Mouse (Mus musculus) yolk sac, embryonic 10.5 days (tissue): ENCODE results near the gene Pikfyve.
A peak's percentile ranks its signal among the peaks of the same experiment; 100 is the strongest.
"Not testable (repeated sequence)": the region's sequence is repeated elsewhere in the genome, so short reads cannot be mapped to it uniquely, and the experiment has no call there.

ENCODE experiments used
- DNase-seq: peaks from one replicate; pipeline ENCODE4 v3.0.0-alpha.2; 2017; ENCODE audit warnings: low spot score

Pikfyve gene

DNA sequence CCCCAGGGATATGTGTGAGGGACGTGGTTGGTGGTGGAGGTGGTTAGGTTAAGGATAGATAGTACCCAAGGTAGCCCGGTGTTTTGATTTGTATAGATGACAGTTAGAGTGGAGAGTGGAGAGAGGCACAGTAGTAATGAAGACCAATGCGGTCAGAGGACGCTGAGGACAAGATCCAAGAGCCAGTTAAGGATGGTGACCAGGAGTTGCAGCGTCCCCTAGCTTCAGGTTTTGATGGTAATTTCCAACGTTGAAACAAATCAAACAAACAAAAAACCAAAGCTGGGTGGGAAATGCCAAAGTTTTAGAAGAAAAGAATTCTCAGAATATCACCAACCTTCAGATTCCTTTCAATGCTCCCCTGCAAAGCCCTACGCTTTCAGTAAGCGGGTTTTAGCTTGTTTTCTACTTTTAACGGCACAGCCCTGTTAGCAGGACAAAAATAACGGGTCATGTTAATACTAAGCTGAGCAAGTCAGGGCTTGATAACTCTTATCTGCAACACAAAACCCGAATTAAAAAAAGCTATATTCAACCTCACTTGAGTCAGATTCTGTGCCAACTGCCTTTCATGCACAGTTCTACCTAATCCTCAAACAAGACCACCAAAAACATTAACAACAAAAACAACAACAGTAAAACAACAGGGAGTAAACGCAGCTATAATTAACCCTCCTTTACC lies 818 bp upstream of the Pikfyve start:
- no peak for DNase-seq

DNA sequence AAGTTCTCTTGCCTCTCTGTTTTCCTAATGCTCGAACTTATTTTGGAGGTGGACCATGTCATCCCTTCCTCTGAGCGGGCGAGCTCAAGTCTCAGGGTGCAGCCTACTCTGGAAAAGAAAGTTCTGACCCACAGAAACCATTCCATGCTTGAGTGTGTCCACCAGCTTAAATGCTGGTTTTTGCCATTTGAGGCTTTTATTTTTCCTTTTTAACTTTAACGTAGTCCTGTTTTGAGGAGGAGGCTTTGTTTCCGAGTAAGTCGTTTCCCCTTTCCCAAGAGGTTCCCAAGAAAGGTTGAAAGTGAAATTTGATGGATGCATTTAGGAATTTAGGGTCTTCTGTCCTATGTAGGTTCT lies 569 bp downstream of the Pikfyve start:
- DNase-seq: no peak

DNA sequence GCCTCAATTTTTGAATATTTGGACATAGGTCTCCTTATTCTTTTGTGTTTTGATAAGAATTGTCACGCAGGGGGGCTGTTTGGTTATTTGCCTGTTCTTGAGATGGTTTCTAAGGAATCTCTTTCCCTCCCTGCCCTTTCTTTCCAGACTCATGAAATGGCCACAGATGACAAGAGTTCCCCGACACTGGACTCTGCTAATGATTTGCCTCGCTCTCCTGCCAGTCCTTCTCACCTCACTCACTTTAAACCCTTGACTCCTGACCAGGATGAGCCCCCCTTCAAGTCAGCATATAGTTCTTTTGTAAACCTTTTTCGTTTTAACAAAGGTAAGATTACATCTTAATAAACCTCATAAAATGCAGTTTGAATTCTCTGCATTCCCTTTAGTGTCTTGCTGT lies 3.7 kb downstream of the Pikfyve start:
- DNase-seq: no peak

DNA sequence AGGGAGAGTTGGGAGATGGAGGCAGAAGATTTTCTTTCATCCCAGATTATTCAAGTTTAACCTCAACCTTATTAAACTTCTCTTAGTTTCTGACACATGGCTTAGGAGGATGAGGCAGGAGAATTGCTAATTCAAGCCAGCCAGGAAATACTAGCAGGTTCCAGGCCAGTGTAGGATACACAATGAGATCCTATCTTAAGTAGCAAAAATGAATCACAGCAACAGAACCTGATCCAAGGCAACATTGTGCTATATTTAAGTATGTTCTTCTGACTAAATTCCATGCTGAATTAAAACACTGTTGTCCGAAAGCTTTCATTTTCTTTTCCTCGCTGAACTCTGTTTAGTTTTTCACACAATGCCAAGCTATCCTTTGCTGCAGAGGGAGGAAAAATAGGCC lies 6.7 kb downstream of the Pikfyve start:
- no peak for DNase-seq

DNA sequence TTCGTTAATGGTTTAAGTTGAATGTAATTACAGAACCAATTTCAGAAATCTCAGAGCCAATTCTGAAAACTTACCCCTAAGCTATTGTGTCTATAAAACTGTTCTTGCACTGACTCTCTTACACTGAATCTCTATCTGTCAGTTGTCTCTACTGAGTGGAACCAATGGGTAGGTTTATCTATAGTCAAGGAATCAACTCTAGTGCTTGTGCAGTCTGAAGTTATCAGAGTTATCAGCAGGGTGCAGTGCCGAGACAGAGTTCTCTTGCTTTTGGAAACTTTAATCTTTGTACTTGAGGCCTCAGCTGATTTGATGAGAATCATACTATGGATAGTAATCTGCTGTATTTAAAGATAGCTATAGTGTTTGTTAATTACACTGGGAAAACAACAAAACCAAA lies 11.9 kb downstream of the Pikfyve start:
- DNase-seq: no peak

DNA sequence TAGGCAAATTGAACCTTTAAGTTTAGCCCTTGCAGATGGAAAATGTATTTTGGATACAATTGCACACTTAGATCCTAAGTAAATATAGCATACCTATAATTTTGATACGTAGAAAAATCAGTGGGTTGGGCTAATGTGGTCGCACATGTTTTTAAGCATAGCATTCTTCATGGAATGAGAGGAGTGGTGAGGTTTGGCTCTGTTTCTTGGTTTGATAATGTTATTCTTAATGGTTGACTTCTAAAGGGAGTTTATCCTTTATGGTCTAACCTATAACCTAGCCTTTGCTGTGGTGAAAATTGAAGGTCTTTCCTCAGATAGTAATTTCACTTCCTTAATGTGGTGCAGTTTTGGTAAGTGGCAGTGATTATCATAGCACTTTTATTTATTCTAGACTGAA lies 12.4 kb downstream of the Pikfyve start:
- DNase-seq: no peak

DNA sequence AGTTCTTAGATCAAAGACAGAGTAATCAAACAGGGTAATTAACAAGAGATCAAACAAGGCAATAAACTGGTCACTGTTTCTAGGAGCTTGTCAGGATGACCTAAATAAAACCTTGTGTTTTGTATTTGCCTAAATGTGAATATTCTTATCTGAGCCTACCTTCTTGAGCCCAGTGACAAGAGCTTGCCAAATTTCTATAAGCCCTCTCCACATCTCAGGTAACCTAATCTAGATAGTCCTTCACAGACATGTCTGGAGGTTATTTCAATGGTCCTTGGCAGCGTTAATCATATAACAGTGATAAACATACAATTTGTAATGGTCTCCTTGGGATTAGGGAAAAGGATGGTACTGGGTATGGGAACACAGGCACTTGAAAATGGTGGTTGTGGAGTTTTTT lies 17.8 kb downstream of the Pikfyve start:
- no peak for DNase-seq

DNA sequence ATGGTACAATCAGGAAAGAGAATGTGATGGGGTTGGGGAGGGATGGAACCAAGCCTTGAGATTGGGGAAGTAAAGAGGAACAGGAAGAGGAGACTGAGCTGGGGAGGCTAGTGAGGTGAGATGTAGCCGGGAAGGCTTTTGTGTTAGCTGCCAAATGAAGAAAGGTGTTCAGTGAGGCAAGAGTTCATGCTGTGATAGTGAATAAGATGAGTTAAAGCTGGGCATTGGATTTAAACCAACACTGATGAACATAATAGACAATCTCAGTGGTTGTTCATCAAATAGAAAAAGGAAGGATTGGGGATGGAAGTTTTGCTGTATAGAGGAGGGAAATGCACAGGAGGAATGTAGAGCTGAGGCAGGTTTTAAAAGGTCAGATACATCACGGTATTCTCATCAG lies 26.7 kb downstream of the Pikfyve start:
- no peak for DNase-seq

DNA sequence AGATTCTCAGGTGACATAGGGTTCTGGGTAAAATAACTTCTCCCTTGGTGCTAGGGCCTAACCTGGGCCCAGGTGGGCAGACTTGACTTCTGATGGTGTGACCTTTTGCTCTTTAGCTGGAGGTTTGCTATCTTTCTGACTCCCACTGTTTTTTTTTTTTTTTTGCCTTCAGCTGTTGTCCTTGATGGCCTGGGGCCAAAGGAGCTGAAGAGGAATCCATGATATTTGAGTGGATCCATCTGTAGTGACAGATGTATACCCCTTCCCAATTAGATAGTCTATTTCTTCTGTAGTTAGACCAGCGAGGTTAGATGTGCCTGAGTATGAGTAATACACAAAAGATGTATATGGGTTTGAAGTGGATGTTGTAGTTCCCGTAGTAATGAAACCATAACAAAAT lies 31.1 kb downstream of the Pikfyve start:
- DNase-seq: no peak

DNA sequence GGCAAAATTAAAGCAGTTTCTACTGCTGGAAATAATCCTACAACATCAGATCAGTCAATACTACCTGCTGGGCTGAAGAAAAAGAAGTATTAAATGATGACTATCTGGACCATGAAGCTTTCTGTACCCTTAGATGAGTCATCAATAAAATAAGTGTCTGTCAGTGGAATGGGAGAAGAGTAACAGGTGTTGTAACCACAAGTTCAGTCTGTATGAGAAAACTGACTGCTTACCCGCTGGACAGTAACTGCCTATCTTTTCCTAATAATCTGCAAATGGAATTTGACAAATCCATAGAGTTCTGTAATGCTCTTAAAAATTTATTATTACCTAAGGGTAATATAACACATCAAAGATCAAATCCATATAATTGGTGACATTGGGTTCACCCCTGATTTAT lies 31.5 kb downstream of the Pikfyve start:
- no peak for DNase-seq

DNA sequence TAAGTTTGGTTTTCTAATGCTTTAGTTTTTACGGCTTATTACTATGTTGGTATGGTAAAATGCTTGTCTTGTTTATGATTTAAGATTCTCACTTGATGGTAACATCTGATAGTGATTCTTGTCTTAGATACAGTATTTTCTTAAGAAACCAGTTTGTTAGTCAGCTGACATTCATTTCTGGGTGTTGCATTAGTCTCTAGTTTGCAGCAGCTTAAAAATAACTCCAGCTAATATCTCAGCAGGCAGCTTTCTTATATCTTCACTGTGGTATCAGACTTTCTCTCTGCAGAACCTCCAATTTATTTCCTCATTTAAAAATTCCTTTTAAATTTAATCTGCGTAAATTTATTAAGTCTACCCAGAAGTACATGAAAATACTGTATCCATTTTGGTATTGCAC lies 37.2 kb downstream of the Pikfyve start:
- no peak for DNase-seq

DNA sequence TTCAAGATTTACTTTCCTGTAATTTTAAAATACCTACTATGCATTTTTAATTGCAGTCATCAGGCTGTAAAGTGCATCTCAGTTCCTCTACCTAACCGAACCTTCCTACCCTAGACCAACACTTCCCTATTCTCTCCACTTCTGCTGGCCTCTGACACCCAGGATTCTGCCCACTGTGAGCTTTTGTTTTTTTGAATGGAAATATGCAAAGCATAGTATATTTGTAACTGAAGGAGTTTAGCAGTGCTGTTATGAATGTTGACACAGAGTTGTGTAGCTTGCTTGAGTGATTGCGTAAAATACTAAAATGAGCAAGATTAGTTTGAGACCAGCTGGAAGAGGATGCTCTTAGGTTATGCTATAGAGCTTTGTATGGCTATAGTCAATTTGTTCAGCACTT lies 41.2 kb downstream of the Pikfyve start:
- no peak for DNase-seq

DNA sequence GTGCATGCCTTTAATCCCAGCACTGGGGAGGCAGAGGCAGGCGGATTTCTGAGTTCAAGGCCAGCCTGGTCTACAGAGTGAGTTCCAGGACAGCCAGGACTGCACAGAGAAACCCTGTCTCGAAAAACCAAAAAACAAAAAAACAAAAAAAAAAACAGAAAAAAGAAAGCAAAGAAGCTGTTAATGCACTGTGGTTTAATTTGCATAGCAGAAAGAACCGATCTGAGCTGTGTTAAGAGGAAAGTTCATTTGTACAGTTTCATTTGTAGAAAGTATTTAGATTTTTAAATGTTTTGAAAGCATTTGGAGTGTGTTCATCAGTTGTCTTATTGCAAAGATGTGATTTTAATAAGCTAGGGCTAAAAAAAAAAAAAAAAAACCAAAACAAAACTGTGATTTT lies 43.3 kb downstream of the Pikfyve start:
- DNase-seq: not testable (repeated sequence)

DNA sequence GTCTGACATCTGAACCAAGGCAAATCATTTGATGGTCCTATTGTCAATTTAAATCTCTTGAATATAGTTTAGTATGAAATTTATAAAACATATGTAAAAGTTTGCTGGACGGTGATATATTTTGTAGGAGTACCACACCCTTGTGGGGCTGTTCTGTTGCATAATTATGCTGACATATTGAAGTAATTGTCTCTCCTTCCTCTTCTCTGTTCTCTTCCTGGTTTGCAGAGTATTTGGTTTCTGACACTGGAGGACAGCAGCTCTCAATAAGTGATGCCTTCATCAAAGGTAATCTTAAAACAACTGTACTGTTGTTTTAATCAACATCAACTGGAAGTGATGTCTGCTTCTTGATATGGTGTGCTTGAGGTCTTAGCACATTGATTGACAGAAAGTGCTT lies 44.1 kb downstream of the Pikfyve start:
- DNase-seq: no peak

DNA sequence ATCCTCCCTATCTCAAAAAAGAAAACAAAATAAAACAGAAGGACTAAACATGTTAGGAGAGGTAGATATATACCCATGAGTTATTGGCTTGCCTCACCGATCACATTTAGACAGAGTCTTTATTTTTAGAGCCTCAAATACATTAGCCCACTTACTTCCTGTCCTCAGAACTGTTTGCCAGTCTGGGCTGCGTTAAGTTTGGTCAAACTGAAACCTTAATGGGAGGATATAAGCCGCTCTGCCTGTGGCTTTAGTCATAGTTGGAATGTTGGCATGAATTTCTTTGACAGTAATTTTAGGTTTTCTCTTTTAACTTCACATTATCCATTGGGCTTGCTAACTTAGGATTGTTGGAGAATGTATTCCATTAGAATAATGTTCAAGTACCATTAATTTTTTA lies 51.2 kb downstream of the Pikfyve start:
- no peak for DNase-seq

DNA sequence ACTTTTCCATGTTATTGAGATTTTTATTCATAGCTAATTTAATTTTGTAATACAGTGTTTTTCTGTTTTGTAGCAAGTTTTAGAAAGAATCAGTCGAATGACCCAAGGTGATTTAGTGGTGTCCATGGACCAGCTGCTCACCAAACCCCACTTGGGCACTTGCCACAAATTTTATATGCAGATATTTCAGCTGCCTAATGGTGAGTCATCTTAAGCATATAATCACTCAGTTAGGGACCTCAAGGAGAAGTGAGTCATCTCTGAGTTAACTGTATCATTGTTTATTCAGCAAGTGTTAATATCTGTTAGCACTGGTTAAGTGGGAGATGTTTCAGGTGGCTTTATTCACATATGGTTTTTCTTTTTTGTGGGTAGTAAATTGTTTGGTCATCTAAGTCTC lies 59.2 kb downstream of the Pikfyve start:
- DNase-seq: no peak

DNA sequence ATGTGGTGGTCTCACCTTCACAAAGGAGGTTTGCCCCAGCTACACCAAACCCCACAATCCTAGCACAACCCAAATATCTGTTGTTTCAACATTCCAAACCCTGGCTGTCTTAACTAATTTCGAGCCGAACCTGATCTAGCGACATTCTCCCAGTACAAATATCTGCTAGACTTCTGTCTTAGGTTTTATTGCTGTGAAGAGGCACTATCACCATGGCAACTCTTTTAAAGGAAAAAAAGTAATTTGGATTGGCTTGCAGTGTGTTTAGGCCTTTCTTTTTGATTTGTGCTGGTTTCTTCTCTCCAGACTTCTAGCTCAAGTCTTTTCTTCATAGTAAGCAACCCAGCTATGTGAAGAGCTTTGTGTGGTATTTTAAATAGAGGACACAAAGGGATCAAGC lies 94.0 kb downstream of the Pikfyve start:
- no peak for DNase-seq

DNA sequence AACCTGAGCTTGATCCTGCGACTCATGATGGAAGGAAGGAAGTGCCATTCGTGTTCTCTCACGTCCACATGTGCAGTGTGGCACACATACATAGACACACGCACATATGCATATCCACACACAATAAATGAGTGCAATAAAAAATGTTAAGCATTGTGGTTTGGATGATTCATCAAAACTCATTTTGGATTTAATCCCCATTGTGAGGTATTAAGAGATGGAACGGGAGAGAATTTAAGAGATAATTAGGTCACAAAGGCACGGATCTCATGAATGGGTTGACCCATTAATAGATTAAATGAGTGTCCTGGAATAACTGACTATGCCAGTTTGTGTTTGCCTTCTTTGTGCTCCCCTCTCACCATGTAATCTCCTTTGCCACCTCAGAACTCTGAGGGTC lies 95.3 kb downstream of the Pikfyve start, which contains the start of gene Pth2r:
TSS of gene Pth2r (plus strand) at position 301 of the 400 bp plus-strand sequence.
- DNase-seq: no peak

DNA sequence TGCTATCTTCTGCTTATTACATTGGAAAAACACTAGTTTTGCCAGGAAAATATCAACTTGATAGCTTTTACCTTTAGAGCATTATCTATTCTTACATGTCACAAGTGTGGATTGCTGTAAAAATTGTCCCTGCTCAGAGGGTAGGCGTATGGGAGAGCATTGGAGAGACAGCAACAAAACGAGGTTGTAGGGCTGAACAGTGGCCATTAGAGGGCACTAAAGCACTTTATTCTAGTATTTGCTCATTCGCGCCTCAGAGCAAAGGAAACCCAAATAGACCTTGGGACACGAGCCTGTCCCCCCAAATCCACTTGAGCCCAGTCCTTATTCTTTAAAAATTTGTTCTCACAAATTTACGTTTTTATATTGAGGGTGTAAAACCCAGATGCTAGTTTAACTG lies 96.3 kb downstream of the Pikfyve start:
- peak; percentile 14 for DNase-seq

DNA sequence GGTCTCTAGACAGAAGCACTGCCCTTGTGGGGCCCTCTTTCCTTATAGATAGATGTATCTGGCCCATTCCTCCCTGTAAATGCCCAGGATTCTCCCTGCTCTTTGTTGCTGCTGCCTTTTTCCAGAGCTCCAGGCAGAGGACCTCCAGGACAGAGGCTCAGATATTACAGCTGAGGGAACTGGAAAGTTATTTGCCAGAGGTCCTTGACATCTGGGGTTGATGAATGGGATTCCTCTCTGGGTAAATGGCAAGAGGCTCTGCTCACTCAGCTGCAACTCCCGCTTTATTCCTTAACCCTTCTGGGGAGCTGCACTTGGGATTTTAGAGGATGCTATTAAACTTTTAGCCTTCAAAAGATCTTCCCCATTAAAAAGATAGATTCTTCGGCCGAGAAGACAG lies 122.0 kb downstream of the Pikfyve start:
- DNase-seq: no peak

DNA sequence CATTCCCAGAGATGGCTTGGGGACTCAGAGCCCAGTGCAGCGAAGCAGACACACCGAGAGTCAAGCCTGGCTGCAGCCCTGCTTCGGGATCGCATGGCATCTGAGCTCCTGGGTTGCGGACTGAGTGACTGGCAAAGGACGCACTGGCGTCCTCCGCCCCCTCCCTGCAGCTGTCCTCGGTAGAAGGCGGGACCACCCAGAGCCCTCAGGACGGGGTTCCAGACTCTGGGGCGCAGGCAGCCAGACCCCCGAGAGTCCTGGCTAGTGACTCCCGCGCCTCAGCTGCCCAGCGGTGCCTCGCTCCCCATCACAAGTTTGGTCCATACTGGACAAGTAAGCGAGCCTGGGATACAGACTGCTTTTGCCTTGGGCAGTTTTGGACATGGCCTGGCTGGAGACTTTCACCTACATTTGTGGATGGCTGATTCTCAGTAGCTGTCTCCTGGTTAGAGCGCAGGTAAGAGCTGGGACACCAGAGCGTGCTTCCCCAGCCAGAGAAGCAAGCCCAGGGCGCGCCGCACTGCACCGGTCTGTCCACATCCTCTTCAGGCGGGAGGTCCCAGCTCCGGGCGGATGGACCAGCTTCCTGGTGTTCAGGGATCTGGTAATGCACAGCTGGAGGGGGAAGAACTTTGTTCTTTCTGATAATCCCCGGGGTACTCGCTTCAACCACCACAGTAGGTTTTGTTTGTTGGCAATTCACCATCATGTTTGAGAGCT lies 124.9 kb downstream of the Pikfyve start:
- no peak for DNase-seq

DNA sequence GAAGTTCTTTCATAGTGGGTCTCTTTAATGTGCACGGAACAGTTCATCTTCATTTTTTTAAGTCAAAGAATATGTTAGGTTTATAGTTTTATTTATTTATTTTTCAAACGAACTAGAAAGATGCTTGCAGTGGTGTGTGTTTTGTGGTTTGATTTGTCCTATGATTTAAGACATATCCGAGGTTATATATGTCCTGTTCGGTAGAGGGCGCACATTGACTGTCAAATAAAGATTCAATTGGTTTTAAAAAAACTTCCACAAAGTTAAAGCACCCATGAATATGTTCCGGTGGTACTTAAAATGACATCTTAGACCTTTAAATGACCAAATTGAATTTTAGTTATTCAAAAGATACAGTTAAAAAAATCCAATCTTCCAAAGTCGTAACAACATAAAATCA lies 125.6 kb downstream of the Pikfyve start:
- DNase-seq: peak; percentile 6

DNA sequence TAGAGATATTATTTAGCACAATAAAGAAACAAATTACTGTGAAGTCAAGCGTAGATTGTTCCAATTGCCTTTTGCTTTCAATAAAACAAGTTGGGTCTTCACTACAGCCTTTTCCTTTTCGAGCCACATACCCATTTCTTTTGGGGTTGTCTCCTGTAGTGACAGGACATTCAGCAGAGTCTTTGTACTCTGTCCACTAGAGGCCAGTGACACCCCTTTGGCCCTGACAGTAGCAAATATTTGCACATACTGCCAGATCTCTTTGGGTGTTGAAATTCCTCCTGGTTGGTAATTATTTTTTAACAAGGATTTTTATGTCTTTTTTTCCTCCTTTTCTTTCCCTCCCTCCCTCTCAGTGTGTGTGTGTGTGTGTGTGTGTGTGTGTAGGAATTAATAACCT lies 126.4 kb downstream of the Pikfyve start:
- no peak for DNase-seq
